Mouse (Mus musculus): ENCODE results near the gene Nfic. TPM values are rescaled to one million over a fixed set of nuclear protein-coding genes. Genes with fewer than 3 reads are reported as not detected.

Nfic gene
- polyA plus RNA-seq, 1 experiment from 2014 or later = 16.6 TPM

DNA sequence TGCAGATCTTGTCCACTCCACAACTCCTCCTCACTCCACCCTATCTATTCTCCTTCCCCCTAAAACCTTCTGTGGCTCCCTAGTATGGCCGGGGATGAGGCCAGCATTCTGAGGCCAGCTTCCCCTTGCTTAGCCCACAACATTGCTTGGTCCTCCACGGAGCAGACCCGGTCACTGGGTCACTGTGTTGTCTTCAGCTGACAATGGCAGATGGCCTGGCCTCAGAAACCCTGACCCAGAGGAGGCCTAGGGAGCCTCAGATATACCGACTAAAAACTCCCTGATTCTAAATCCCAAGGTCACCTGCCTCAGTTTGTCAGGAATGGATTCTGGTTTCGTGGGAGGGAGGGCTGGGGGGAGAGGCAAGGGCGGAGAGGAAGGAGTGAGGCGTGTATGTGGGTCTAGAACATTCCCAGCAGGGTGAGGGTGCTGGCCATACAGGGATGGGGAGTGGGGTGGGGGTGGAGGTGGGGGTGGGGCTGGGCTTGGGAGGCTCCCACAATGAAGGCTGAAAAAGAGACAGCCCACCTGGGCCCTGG, 53.1 kb downstream of the Nfic start:
- H3K4me3 ChIP-seq (ENCODE audit: low read depth, low read length) = no peak overlapping the region
- no peaks in the 10 kb centered on the region for H3K27me3 ChIP-seq (replicated peaks; ENCODE audit: control insufficient read depth, insufficient read depth, low read length)
- peaks cover 26% of the 10 kb centered on the region for H3K4me1 ChIP-seq (ENCODE audit: control insufficient read depth, insufficient read depth, low read length)
- DNase-seq (ENCODE audit: low spot score) = no peak
- peak overlapping the region; percentile 80 for H3K27ac ChIP-seq (ENCODE audit: low read depth, low read length)
- peak overlapping the region; percentile 28; the same call in 1 of the 2 replicates for H3K4me2 ChIP-seq (ENCODE audit: low read length)
- H3K36me3 ChIP-seq (ENCODE audit: control insufficient read depth, insufficient read depth, low read length) = peaks cover 46% of the 10 kb centered on the region
- H3K9ac ChIP-seq (ENCODE audit: low read length) = peak overlapping the region; percentile 36
- no peak for ATAC-seq
- no peaks in the 10 kb centered on the region for H3K9me3 ChIP-seq (replicated peaks; ENCODE audit: control insufficient read depth, low read length)
- WGBS = 24% methylated on average over 7 of the region's 7 CpGs

DNA sequence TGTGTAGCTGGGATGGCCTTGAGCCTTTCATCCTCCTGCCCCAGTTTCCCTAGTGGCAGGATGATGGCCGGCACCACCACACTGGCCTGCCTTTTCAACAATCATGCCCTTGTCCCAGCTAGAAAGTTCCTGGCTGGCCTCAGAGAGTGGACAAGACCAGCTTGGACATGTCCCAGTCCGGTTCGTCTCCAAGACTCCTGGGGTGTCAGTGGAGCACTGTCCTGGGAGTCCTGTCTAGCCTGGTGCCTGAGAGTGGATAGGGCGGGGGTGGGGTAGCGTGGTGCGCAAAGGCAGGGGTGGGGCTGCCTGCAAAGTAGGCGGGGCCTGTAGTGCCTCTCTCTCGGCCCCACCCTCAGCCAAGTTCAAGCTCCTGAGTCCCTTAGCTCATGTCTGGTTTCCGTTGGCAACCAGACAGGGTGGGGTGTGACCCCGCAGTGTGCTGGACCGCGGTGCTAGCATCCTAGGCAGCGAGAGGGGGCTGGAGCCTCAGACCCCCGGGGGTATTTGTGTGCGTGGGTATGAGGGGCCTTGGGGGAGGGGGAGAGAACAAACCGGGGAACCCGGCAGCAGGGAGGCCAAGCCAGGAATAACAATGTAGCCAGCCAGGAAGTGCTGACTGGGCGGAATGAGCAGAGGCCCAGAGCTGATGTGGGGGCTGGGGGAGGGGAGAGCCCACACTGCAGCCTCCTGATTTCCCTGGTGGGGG, 53.8 kb downstream of the Nfic start:
- peak overlapping the region; percentile 36 for H3K9ac ChIP-seq (ENCODE audit: low read length)
- DNase-seq (ENCODE audit: low spot score) (peak; percentile 80), ATAC-seq (peak; percentile 77)
- peak overlapping the region; percentile 80 for H3K27ac ChIP-seq (ENCODE audit: low read depth, low read length)
- no peaks in the 10 kb centered on the region for H3K27me3 ChIP-seq (replicated peaks; ENCODE audit: control insufficient read depth, insufficient read depth, low read length)
- H3K4me1 ChIP-seq (ENCODE audit: control insufficient read depth, insufficient read depth, low read length) = peaks cover 24% of the 10 kb centered on the region
- peak overlapping the region; percentile 28; the same call in 1 of the 2 replicates for H3K4me2 ChIP-seq (ENCODE audit: low read length)
- H3K4me3 ChIP-seq (ENCODE audit: low read depth, low read length) = no peak overlapping the region
- H3K9me3 ChIP-seq (replicated peaks; ENCODE audit: control insufficient read depth, low read length) = no peaks in the 10 kb centered on the region
- WGBS = 7% methylated on average over 18 of the region's 18 CpGs
- H3K36me3 ChIP-seq (ENCODE audit: control insufficient read depth, insufficient read depth, low read length) = peaks cover 40% of the 10 kb centered on the region

DNA sequence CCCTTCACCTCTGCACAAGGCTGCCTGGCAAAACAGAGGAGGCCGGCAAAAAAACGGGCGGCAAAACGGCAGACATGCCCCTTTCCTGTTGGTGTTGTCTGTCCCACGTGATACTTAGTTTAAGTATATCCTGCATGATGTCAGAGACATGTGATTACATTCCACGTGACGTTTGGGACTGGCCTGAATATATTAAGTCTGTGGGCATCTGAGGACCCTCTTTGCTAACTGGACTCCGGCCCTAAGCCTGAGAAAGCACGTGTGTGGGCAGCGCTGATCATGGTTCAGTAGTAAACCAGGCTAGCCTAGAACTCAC, 54.3 kb downstream of the Nfic start:
- ATAC-seq = 0 out of 2 replicates have a peak, but pooled peaks have one; percentile 7
- peaks cover 35% of the 10 kb centered on the region for H3K36me3 ChIP-seq (ENCODE audit: control insufficient read depth, insufficient read depth, low read length)
- H3K27ac ChIP-seq (ENCODE audit: low read depth, low read length) = peak overlapping the region; percentile 80
- H3K4me1 ChIP-seq (ENCODE audit: control insufficient read depth, insufficient read depth, low read length) = peaks cover 24% of the 10 kb centered on the region
- no peak overlapping the region for H3K9ac ChIP-seq (ENCODE audit: low read length)
- no peak overlapping the region for H3K4me3 ChIP-seq (ENCODE audit: low read depth, low read length)
- no peaks in the 10 kb centered on the region for H3K9me3 ChIP-seq (replicated peaks; ENCODE audit: control insufficient read depth, low read length)
- peak; percentile 49 for DNase-seq (ENCODE audit: low spot score)
- H3K27me3 ChIP-seq (replicated peaks; ENCODE audit: control insufficient read depth, insufficient read depth, low read length) = no peaks in the 10 kb centered on the region
- WGBS = 31% methylated on average over 10 of the region's 10 CpGs
- peak overlapping the region; percentile 35; the same call in 1 of the 2 replicates for H3K4me2 ChIP-seq (ENCODE audit: low read length)

DNA sequence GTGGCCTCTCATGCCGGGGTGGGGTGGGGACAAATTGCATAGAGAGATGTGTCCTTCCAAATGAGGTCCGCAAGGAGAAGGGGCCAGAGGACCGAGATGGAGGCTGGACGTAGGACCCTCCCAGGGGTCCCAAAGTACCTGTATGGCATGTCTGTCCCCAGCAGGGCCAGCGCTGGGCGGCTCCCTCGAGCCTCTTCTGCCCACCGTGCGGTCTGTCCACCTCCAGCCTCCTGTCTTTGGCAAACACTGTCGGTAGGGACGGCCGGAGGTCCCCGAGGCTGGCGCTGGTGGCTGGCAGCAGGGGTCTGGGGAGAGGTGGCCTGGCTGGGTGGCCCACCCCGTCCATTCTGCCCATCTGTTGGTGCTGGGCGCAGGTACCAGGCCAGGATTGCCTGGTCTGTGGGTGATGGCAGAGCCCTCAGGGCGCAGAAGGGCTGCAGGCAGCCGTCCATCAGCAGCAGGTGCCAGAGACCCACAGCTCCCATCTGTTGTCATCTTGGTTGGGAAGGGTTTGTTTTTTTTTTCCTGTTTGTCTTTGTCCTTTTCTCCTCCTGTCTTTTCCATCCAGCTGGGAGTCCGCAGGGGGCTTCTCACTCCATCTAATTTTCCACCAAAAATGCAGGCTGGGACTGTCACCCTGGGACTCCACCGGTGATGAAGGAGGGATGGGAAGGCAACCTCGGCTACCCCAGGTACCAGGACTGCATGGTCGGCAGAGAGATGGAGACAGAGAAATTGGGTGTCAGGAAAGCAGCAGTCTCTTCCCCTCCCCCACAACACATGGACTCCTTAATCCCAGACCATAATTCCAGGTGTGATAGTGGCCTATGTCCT, 54.8 kb downstream of the Nfic start:
- H3K9ac ChIP-seq (ENCODE audit: low read length) = peak overlapping the region; percentile 41
- H3K4me2 ChIP-seq (ENCODE audit: low read length) = peak overlapping the region; percentile 35
- no peaks in the 10 kb centered on the region for H3K27me3 ChIP-seq (replicated peaks; ENCODE audit: control insufficient read depth, insufficient read depth, low read length)
- DNase-seq (ENCODE audit: low spot score) = peak; percentile 46
- peaks cover 24% of the 10 kb centered on the region for H3K4me1 ChIP-seq (ENCODE audit: control insufficient read depth, insufficient read depth, low read length)
- peak overlapping the region; percentile 75 for H3K27ac ChIP-seq (ENCODE audit: low read depth, low read length)
- WGBS = 49% methylated on average over 22 of the region's 22 CpGs
- peaks cover 35% of the 10 kb centered on the region for H3K36me3 ChIP-seq (ENCODE audit: control insufficient read depth, insufficient read depth, low read length)
- no peak overlapping the region for H3K4me3 ChIP-seq (ENCODE audit: low read depth, low read length)
- no peak for ATAC-seq
- H3K9me3 ChIP-seq (replicated peaks; ENCODE audit: control insufficient read depth, low read length) = no peaks in the 10 kb centered on the region

DNA sequence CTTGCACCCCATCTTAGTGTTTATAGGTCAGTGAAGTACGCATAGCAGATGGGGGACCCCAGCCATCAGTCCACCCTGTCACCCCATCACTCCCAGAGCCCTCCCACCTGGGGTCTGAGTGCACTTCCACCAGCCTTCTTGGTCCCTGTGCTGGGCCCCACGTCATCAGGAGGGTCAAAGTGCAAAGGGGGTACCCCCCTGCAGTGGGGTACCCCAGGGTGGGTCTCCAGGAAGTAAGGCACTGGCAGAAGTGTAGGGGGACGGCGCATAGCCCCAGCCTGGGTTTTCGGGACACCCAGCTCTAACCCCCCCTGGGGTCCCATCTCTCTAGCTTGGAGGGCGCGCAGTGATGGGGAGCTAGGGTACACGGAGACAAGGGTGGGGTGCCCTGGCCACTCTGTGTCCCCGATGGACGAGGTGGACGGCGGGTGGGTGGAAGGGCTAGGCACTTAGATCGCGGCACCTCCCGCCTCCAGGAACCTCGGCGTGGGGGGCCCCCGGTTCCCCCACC, 55.6 kb downstream of the Nfic start:
- Histone ChIP-seq H3K4me1 (ENCODE audit: control insufficient read depth, insufficient read depth, low read length) (peaks cover 24% of the 10 kb centered on the region), H3K27ac (ENCODE audit: low read depth, low read length) (0 out of 2 replicates have a peak overlapping the region, but pooled peaks have one; percentile 75), H3K9ac (ENCODE audit: low read length) (0 out of 2 replicates have a peak overlapping the region, but pooled peaks have one; percentile 17), H3K4me3 (ENCODE audit: low read depth, low read length) (no peak overlapping the region), H3K36me3 (ENCODE audit: control insufficient read depth, insufficient read depth, low read length) (peaks cover 34% of the 10 kb centered on the region), H3K9me3 (replicated peaks; ENCODE audit: control insufficient read depth, low read length) (no peaks in the 10 kb centered on the region), H3K4me2 (ENCODE audit: low read length) (peak overlapping the region; percentile 35; the same call in 1 of the 2 replicates), H3K27me3 (replicated peaks; ENCODE audit: control insufficient read depth, insufficient read depth, low read length) (no peaks in the 10 kb centered on the region)
- ATAC-seq (no peak), DNase-seq (ENCODE audit: low spot score) (no peak)
- WGBS = 83% methylated on average over 18 of the region's 18 CpGs

DNA sequence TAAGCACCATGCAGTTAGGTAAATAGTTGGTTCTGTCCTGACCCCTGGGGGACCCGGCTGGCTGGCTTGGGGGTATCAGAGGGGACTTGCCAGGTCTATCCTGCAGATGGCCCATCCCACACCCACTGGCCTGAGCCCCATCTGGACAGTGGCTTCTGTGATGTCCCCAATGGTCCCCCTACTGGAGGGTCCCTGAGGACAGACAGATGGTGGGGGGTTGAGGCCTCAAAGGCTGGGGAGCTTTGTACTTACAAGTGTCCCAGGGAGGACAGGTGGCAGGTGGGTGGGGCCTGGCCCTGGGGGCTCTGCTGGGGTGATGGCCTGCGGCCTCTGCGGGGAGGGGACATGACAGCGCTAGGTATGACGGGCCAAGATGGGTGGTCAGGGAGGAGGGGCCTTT, 56.1 kb downstream of the Nfic start:
- no peaks in the 10 kb centered on the region for H3K9me3 ChIP-seq (replicated peaks; ENCODE audit: control insufficient read depth, low read length)
- H3K36me3 ChIP-seq (ENCODE audit: control insufficient read depth, insufficient read depth, low read length) = peaks cover 28% of the 10 kb centered on the region
- DNase-seq (ENCODE audit: low spot score) (no peak), ATAC-seq (no peak)
- H3K27ac ChIP-seq (ENCODE audit: low read depth, low read length) = no peak overlapping the region
- peaks cover 24% of the 10 kb centered on the region for H3K4me1 ChIP-seq (ENCODE audit: control insufficient read depth, insufficient read depth, low read length)
- WGBS = 66% methylated on average over 5 of the region's 5 CpGs
- H3K27me3 ChIP-seq (replicated peaks; ENCODE audit: control insufficient read depth, insufficient read depth, low read length) = no peaks in the 10 kb centered on the region
- no peak overlapping the region for H3K4me2 ChIP-seq (ENCODE audit: low read length)
- no peak overlapping the region for H3K9ac ChIP-seq (ENCODE audit: low read length)
- no peak overlapping the region for H3K4me3 ChIP-seq (ENCODE audit: low read depth, low read length)

DNA sequence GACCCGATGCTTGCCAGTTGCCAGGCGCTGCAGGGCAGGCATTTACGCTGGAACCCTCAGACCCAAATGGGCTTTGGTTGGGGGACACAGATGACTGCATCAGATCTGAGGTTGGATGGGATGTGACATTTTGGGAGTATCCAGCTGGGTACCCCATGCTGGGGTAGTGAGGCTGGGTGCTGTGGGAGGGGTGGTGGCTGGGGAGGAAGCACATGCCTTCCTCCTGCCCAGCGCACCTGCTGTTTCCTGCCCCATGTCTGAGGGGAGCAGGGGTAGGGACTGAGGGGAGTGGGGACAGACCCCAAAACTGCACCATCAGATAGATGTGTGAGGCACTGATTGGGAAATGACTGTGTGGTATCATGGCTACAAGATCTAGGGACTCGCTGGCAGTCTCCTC, 58.7 kb downstream of the Nfic start:
- H3K27ac ChIP-seq (ENCODE audit: low read depth, low read length) = no peak overlapping the region
- H3K9me3 ChIP-seq (replicated peaks; ENCODE audit: control insufficient read depth, low read length) = no peaks in the 10 kb centered on the region
- H3K27me3 ChIP-seq (replicated peaks; ENCODE audit: control insufficient read depth, insufficient read depth, low read length) = no peaks in the 10 kb centered on the region
- H3K4me3 ChIP-seq (ENCODE audit: low read depth, low read length) = no peak overlapping the region
- ATAC-seq (no peak), DNase-seq (ENCODE audit: low spot score) (no peak)
- no peak overlapping the region for H3K4me2 ChIP-seq (ENCODE audit: low read length)
- WGBS = 67% methylated on average over 5 of the region's 5 CpGs
- H3K4me1 ChIP-seq (ENCODE audit: control insufficient read depth, insufficient read depth, low read length) = peaks cover 7% of the 10 kb centered on the region
- peaks cover 18% of the 10 kb centered on the region for H3K36me3 ChIP-seq (ENCODE audit: control insufficient read depth, insufficient read depth, low read length)
- peak overlapping the region; percentile 22; the same call in 1 of the 2 replicates for H3K9ac ChIP-seq (ENCODE audit: low read length)

DNA sequence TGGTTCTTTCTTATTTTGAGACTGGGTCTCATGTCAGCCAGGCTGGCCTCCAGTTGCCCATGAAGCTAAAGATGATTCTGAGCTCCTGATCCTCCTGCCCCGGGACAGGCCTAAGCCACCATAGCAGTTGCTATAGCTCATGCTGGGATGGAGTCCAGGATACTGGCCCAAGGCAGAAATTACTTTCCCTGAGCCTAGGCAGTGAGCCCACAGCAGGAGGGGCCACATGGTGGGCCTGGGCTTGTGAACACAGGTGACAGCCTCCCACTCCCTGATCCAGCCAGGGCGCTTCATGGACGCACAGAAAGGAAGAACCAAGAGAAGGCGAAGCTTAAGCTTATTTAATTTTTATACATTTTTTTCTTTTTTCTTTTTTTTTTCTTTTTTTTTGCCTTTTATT, 59.6 kb downstream of the Nfic start:
- WGBS = 92% methylated on average over 4 of the region's 4 CpGs
- Histone ChIP-seq H3K9me3 (replicated peaks; ENCODE audit: control insufficient read depth, low read length) (no peaks in the 10 kb centered on the region), H3K4me1 (ENCODE audit: control insufficient read depth, insufficient read depth, low read length) (no peaks in the 10 kb centered on the region; the same call in 1 of the 2 replicates), H3K27ac (ENCODE audit: low read depth, low read length) (no peak overlapping the region), H3K9ac (ENCODE audit: low read length) (peak overlapping the region; percentile 21; the same call in 1 of the 2 replicates), H3K36me3 (ENCODE audit: control insufficient read depth, insufficient read depth, low read length) (peaks cover 19% of the 10 kb centered on the region), H3K4me2 (ENCODE audit: low read length) (no peak overlapping the region), H3K4me3 (ENCODE audit: low read depth, low read length) (no peak overlapping the region), H3K27me3 (replicated peaks; ENCODE audit: control insufficient read depth, insufficient read depth, low read length) (no peaks in the 10 kb centered on the region)
- DNase-seq (ENCODE audit: low spot score) (no peak), ATAC-seq (no peak)

All from forebrain, embryonic 14.5 days (tissue).